Mouse (Mus musculus): ENCODE measurements around the gene Axin1. TPM values are rescaled to one million over a fixed set of nuclear protein-coding genes. Genes with fewer than 3 reads are reported as not detected.

Axin1 gene
- polyA plus RNA-seq, 1 experiment from 2014 or later: 10.5 TPM

- H3K27ac ChIP-seq: no peak overlapping the region
- no peaks in the 10 kb centered on the region; the same call in 1 of the 2 replicates for H3K27me3 ChIP-seq (ENCODE audit: poor library complexity, severe bottlenecking)
- peak overlapping the region; percentile 95; the same call in 1 of the 2 replicates for H3K4me3 ChIP-seq
- H3K4me1 ChIP-seq: peaks cover 28% of the 10 kb centered on the region
- 91% methylated on average over 10 of the region's 10 CpGs for WGBS
- no peaks in the 10 kb centered on the region for H3K9me3 ChIP-seq
- DNase-seq (ENCODE audit: extremely low spot score, low spot score): no peak
- H3K36me3 ChIP-seq (replicated peaks): peaks cover 58% of the 10 kb centered on the region
Observed at GRCm38 (mm10) chr17:26125226-26125625, 13.3 kb upstream of the Axin1 start.

DNA sequence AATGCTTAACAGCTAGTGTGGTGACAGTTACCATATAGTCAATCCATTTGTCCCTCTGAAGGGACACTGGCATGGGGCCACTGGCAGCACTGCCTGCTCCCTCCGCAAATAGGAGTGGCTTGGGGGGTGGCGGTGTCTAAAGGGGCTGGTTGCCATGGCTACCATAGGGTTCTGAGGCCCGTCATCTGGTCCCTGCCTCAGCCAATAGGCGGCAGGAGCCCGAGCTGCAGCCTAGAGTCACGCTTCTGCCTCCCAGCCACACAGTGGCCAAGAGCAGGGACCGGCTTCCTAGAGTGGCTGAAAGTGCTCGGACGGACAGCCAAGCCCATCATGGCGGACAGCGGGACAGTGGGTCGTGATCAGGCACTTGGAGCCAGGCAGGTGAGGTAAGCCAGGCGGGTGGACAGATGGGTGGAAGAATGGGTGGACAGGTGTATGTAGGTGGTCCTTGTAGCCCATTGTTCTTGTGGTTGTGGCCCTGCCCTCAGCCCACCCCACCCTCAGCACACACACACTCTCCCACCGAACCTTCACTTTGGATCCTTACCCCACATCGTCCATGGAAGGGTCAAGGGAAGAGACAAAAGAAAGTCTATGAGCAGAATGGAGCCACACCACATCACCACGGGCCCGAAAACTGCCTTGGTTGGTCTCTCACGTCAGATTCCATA is 7.3 kb upstream of the Axin1 start:
- H3K36me3 ChIP-seq (replicated peaks): peaks cover 76% of the 10 kb centered on the region
- peak overlapping the region; percentile 34; the same call in 1 of the 2 replicates for H3K4me3 ChIP-seq
- H3K27me3 ChIP-seq (ENCODE audit: poor library complexity, severe bottlenecking): no peaks in the 10 kb centered on the region

GRCm38 (mm10) chr17:26131856-26132853 is 6.3 kb upstream of the Axin1 start:
- Histone ChIP-seq H3K27me3 (ENCODE audit: poor library complexity, severe bottlenecking) (no peaks in the 10 kb centered on the region), H3K9me3 (no peaks in the 10 kb centered on the region), H3K36me3 (replicated peaks) (peaks cover 67% of the 10 kb centered on the region), H3K27ac (peak overlapping the region; percentile 76), H3K4me3 (peak overlapping the region; percentile 34; the same call in 1 of the 2 replicates), H3K4me1 (peaks cover 22% of the 10 kb centered on the region)
- DNase-seq (ENCODE audit: extremely low spot score, low spot score): no peak
- WGBS: 81% methylated on average over 18 of the region's 18 CpGs

More for the DNA sequence above, 7.3 kb upstream of the Axin1 start:
- WGBS: 82% methylated on average over 18 of the region's 18 CpGs
- Histone ChIP-seq H3K9me3 (no peaks in the 10 kb centered on the region), H3K4me1 (peaks cover 20% of the 10 kb centered on the region), H3K27ac (peak overlapping the region; percentile 76; the same call in 1 of the 2 replicates)
- no peak for DNase-seq (ENCODE audit: extremely low spot score, low spot score)

- Histone ChIP-seq H3K9me3 (no peaks in the 10 kb centered on the region), H3K4me1 (peaks cover 38% of the 10 kb centered on the region), H3K27me3 (ENCODE audit: poor library complexity, severe bottlenecking) (no peaks in the 10 kb centered on the region), H3K27ac (peak overlapping the region; percentile 94), H3K4me3 (peak overlapping the region; percentile 92; the same call in 1 of the 2 replicates), H3K36me3 (replicated peaks) (peaks cover 21% of the 10 kb centered on the region)
- no peak for DNase-seq (ENCODE audit: extremely low spot score, low spot score)
- 88% methylated on average over 11 of the region's 11 CpGs for WGBS
Observed at GRCm38 (mm10) chr17:26137106-26137750, 1.3 kb upstream of the Axin1 start.

DNA sequence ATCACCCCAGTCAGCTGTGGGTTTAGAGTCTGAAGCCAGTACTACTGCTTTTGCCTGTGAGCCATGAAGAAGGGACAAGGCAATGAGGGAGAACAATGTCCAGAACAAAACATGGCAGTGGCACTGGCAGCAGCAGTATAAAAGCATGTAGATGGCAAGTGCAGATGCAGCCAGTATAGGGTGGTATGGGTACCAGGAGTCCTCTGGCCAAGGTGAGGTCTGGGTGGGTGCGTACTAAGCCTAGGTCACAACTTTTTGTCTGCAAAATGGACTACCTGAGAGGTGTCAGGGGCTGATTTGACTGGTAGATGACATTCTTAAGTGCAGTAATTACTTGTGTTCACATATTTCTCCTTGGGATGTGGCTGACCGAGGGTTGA is 747 bp upstream of the Axin1 start:
- peak overlapping the region; percentile 92 for H3K4me3 ChIP-seq
- WGBS: 80% methylated on average over 2 of the region's 2 CpGs
- DNase-seq (ENCODE audit: extremely low spot score, low spot score): no peak
- H3K9me3 ChIP-seq: no peaks in the 10 kb centered on the region
- peaks cover 33% of the 10 kb centered on the region for H3K4me1 ChIP-seq
- H3K36me3 ChIP-seq (replicated peaks): peaks cover 21% of the 10 kb centered on the region
- peak overlapping the region; percentile 94 for H3K27ac ChIP-seq
- no peaks in the 10 kb centered on the region for H3K27me3 ChIP-seq (ENCODE audit: poor library complexity, severe bottlenecking)

DNA sequence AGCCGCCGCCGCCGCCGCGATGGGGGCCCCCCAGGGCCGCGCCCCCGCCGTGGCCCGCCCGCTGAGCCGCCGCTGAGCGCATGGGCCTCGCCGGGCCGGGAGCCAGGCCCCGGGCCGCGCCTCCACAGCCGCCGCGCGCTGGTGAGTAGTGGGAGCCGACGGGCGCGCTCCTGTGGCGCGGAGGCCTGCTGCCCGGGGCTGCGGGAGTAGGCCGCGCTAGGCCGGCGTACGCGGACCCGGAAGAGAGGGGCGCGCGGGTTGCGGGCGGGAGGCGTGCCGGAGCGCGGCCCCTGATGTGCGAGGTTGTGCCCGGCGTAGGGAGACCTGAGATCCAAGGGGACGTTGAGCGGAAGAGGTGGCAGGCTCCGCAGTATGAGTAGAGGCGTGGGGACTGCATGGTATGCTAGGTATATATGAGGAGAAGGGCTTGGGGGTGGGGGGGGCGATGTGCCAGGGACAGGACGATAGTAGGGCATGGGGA is 453 bp downstream of the Axin1 start:
- peak overlapping the region; percentile 94 for H3K27ac ChIP-seq
- H3K36me3 ChIP-seq (replicated peaks): peaks cover 25% of the 10 kb centered on the region
- WGBS: under 1% methylated on average over 56 of the region's 58 CpGs
- H3K27me3 ChIP-seq (ENCODE audit: poor library complexity, severe bottlenecking): no peaks in the 10 kb centered on the region
- H3K4me3 ChIP-seq: peak overlapping the region; percentile 92
- H3K4me1 ChIP-seq: peaks cover 31% of the 10 kb centered on the region
- DNase-seq (ENCODE audit: extremely low spot score, low spot score): no peak
- no peaks in the 10 kb centered on the region for H3K9me3 ChIP-seq

DNA sequence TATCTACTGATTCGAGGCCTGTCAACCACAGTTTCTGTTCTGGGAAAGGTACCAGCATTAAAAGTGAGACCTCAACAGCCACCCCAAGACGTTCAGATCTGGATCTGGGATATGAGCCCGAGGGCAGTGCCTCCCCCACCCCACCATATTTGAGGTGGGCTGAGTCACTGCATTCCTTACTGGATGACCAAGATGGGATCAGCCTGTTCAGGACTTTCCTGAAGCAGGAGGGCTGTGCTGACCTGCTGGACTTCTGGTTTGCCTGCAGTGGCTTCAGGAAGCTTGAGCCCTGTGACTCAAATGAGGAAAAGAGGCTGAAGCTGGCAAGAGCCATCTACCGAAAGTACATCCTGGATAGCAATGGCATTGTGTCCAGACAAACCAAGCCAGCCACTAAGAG is 4.3 kb downstream of the Axin1 start:
- Histone ChIP-seq H3K4me1 (peaks cover 23% of the 10 kb centered on the region), H3K9me3 (no peaks in the 10 kb centered on the region), H3K4me3 (no peak overlapping the region), H3K36me3 (replicated peaks) (peaks cover 61% of the 10 kb centered on the region), H3K27ac (no peak overlapping the region), H3K27me3 (ENCODE audit: poor library complexity, severe bottlenecking) (no peaks in the 10 kb centered on the region)
- no peak for DNase-seq (ENCODE audit: extremely low spot score, low spot score)
- 94% methylated on average over 4 of the region's 4 CpGs for WGBS

DNA sequence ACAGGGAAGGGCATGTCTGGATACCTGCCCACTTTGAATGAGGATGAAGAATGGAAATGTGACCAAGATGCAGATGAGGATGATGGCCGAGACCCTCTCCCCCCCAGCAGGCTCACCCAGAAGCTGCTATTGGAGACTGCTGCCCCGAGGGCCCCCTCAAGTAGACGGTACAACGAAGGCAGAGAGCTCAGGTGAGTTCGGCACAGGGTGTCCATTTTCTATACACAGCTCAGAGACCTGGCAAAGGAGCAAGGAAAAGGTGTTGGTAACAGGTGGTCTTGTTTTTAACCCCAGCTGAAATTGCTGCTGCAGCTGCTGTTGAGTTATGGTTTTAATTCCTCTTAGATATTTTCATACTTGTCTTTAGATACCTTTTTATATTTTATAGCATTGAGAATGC is 4.9 kb downstream of the Axin1 start:
- Histone ChIP-seq H3K27me3 (ENCODE audit: poor library complexity, severe bottlenecking) (no peaks in the 10 kb centered on the region), H3K36me3 (replicated peaks) (peaks cover 67% of the 10 kb centered on the region), H3K9me3 (no peaks in the 10 kb centered on the region; the same call in 1 of the 2 replicates), H3K27ac (no peak overlapping the region), H3K4me1 (peaks cover 19% of the 10 kb centered on the region), H3K4me3 (no peak overlapping the region)
- no peak for DNase-seq (ENCODE audit: extremely low spot score, low spot score)
- 95% methylated on average over 5 of the region's 5 CpGs for WGBS

GRCm38 (mm10) chr17:26149056-26149455 is 10.6 kb downstream of the Axin1 start:
- Histone ChIP-seq H3K4me3 (no peak overlapping the region), H3K27ac (no peak overlapping the region), H3K27me3 (ENCODE audit: poor library complexity, severe bottlenecking) (no peaks in the 10 kb centered on the region), H3K4me1 (no peaks in the 10 kb centered on the region), H3K36me3 (replicated peaks) (peaks cover 100% of the 10 kb centered on the region), H3K9me3 (peaks cover 17% of the 10 kb centered on the region; the same call in 1 of the 2 replicates)
- WGBS: 86% methylated on average over 2 of the region's 2 CpGs
- no peak for DNase-seq (ENCODE audit: extremely low spot score, low spot score)

GRCm38 (mm10) chr17:26151886-26152630 is 13.6 kb downstream of the Axin1 start:
- Histone ChIP-seq H3K9me3 (peaks cover 17% of the 10 kb centered on the region; the same call in 1 of the 2 replicates), H3K36me3 (replicated peaks) (peaks cover 97% of the 10 kb centered on the region), H3K27ac (no peak overlapping the region), H3K4me3 (no peak overlapping the region), H3K27me3 (ENCODE audit: poor library complexity, severe bottlenecking) (no peaks in the 10 kb centered on the region), H3K4me1 (no peaks in the 10 kb centered on the region)
- WGBS: 94% methylated on average over 2 of the region's 2 CpGs
- DNase-seq (ENCODE audit: extremely low spot score, low spot score): no peak

- Histone ChIP-seq H3K27me3 (ENCODE audit: poor library complexity, severe bottlenecking) (no peaks in the 10 kb centered on the region), H3K4me1 (no peaks in the 10 kb centered on the region), H3K36me3 (replicated peaks) (peaks cover 40% of the 10 kb centered on the region), H3K4me3 (no peak overlapping the region), H3K9me3 (no peaks in the 10 kb centered on the region), H3K27ac (no peak overlapping the region)
- WGBS: 91% methylated on average over 1 of the region's 1 CpGs
- DNase-seq (ENCODE audit: extremely low spot score, low spot score): no peak
Observed at GRCm38 (mm10) chr17:26162736-26163135, 24.2 kb downstream of the Axin1 start.

- Histone ChIP-seq H3K36me3 (replicated peaks) (peaks cover 50% of the 10 kb centered on the region), H3K4me3 (no peak overlapping the region), H3K27me3 (ENCODE audit: poor library complexity, severe bottlenecking) (no peaks in the 10 kb centered on the region), H3K4me1 (no peaks in the 10 kb centered on the region), H3K9me3 (no peaks in the 10 kb centered on the region), H3K27ac (no peak overlapping the region)
- no peak for DNase-seq (ENCODE audit: extremely low spot score, low spot score)
- 94% methylated on average over 2 of the region's 2 CpGs for WGBS
Observed at GRCm38 (mm10) chr17:26168039-26168438, 29.6 kb downstream of the Axin1 start.
